Mouse (Mus musculus) mouse embryonic stem cell (cell line): ENCODE measurements around the gene Capza3.

Source experiments
- in situ Hi-C, 2 experiments: fragments of 300-500 bp; cut with MboI; formaldehyde crosslinking; loops; 1 replicate in 1 of 2; 3 replicates in 1 of 2; pipeline ENCODE4 v1.14.3; 2019 to 2020; ENCODE audit warnings: low sequenced_read_pairs in 2 of 2, low pct_unique_long_range_greater_than_20kb in 1 of 2, mixed read lengths in 1 of 2; ENCODE audit not compliant: unreplicated experiment in 1 of 2

Capza3 gene

DNA sequence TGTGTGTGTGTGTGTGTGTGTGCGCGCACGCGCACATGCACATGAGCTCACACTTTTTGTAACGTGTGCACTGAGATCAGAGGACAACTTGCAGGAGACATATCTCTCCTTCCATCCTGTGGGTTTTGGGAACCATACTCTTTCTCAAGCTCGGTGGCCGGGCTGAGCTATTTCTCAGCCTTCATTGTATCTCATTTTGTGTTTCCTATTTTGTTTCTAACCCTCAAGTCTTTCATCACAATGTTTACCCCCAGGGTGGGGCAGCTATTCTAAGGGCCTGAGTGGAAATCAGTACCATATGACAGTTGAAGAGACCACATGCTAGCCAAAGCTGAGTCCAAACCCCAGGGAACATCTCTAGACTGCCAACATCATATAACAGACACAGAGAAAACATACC, at the start of gene Capza3:
Gene Capza3 (plus strand): TSS at position 301 of the 400 bp plus-strand sequence.
- in situ Hi-C loops: no loop called here

DNA sequence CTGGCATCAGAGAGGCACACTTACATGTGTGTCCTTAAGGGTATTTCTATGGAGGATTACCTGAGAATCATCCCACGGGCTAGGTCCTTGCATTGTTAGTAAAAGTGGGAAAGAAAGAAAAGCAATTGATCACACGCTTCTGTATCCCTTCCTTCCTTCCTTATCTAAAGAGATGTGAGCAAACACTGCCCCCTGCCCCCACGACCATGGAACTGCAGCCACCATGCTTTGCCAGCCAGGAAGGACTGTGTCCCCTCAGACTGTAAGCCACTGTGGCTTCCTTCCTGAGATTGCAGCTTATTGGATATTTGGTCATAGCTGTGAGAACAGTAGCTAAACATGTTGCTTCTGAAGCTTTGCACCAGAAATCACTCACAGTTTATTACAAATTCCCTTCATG, 35.9 kb upstream of the Capza3 start:
- in situ Hi-C loops: no loop called here

DNA sequence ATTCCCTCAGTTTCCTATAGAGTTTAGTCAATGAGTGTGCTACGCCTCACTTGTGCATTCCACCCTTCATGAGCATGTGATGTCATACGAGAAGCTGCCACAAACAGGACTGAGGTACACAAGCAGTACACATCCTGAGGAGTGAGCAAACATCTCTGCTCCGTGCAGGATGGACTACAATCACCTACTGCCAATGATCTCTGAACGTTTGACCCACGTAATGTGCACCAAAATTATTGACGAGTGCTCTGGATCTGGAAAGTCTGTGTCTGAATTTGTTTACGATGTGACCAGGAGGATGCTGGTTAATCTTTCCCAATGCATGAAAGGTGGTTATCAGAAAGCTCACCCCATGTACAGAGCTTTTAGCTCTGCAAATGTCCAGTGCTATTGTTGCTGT, 16.6 kb upstream of the Capza3 start:
- in situ Hi-C loops: no loop called here

DNA sequence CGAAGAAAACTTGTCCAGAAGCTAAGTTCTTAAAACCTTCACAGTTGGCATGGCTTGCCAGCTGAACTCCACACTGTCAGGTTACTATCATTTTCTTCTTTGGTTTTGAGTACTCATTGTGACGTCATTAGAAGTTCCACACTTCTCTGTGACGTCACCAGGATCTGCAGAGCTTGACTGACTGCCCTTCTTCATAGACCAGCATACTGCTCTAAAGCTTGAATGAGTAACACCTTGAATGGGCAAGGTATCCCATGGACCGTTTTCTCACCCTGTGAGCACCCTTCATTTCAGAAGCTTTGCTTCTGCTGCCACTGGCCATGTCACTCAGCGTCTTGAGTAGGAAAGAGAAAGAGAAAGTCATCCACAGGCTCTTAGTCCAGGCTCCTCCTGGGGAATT, 305 bp downstream of the Capza3 start, which contains the start of gene Plcz1:
Gene Plcz1 (minus strand): TSS at position 101 of the 400 bp plus-strand sequence.
- in situ Hi-C loops: no loop called here

DNA sequence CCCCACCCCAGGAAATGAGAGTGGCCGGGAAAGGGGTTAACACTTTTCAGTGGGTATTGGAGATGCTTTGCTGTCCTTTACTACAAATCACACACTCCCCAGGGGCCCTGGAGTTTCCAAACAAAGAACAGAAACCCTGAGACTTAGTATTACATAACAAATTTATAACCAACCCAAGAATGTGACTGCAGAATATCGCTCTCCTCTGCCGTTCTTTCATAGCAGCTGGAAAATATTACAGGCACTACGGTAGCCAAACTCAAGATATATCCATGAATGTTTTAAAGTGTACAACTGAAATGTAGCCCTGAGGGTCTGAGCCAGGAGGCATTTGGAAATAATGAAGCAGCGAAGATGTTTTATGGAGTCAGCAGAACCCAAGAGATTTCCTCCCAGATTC, 10.4 kb downstream of the Capza3 start:
- in situ Hi-C loops: no loop called here

DNA sequence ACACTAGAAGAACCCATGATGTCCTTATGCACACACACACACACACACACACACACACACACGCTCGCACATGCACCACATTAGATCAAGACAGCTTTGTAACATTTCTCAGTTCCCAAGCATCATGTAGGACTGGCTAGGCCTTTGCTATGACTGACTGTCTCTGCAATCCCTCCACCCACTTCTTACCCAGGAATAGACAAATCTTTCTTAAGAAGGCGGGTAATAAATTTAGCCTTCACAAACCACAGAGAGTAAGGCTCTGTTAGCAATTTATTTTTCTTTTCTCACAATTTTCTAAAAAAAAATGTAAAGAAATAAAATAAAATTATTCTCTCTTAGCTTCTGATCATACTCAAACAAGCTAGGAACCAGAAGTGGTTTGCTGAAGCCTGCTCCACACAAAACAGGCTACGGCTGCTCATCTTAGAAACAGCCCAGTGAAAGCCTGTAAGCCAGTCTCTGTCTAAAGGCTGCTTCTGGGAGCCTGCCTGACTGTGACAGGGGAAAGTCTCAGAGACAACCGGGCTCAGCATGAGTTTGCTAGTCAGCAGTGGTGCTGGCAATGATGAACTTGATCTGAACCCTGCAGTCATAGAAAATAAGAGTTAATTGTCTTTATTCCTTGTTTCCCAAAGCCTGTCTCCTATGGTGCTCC, 13.3 kb downstream of the Capza3 start:
- in situ Hi-C loops: no loop called here

DNA sequence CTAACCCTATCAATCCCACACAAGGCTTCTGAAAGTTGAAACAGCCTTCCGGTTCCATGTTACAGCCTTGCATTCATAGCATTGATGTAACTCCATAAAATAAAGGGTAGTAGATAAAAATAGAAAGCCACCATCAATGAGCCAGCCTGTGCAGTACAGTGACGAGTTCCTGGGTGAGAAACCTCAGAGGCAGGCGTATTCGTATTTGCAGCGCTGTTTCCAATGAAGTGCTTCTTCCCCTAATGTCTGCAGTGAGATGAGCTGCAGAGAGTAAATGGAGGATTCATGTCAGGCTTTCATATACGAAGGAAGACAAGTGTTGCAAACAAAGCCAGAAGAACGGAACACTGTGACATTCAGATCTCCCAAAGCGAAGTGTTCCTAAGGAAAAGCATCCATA, 28.1 kb downstream of the Capza3 start:
- in situ Hi-C loops: no loop called here

DNA sequence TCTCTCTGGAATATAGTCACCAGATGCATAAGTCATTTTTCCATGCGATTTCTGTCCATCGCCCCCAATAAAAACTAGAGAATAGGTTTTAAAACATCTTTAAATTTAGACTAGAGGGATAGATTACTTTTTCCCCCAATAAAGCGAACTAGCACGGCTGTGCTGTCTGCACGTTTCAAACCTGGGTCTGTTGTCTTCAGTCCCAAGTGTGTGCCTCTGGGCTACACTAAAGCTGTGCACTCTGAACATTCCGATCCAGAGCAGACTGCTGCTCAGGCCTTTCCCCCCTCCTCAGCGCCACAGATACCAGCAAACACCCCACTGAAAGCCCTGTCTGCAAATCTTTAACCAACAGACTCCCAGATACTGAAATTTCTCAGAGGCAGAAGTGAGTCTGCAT, 39.9 kb downstream of the Capza3 start:
- in situ Hi-C loops: no loop called here

DNA sequence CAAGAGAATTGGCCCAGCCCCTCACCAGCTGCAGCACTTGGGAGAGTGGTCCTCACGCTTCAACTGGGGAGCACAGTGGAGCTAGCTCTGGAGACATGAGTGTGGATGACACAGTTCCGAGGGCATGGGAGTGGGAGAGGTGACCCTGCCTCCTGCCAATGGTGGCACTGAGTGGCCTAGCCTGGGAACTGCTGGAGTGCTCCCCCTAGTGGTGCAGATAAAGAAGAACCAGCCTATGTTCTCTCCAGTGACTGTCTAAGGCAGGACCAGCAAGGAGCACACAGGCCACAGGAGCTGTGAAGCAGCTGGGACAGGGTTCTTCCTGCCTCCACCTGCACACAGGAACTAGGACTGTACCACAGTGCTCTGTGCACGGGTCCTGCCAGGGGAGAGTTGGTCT, 40.7 kb downstream of the Capza3 start:
- in situ Hi-C loops: no loop called here

DNA sequence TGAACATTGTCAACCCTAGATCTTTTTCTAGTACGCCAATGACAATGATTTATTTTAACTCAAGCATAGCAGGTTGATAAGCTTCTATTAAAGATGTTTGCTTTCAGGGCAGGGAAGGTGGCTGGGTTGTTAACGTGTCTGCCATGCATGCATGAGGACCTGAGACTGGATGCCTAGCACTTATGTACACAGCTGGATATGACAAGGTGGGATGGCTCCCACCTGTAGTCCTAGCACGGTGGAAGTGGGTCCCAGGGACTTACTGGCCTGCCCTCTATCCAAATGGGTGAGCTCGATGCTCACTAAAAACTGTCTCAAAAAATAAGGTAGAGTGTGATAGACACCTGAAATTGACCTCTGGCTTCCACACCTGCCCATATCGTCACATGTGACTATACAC, 48.8 kb downstream of the Capza3 start:
- in situ Hi-C loops: no loop called here
